Mouse (Mus musculus) midbrain, embryonic 15.5 days (tissue): ENCODE measurements at regions not wholly inside any gene's neighbourhood (a gene's known extent, or its start where the extent isn't known, plus 50 kb on each side); places are given as distances from the start of the nearest gene placed in this dataset.

ENCODE experiments used
- ATAC-seq: fragments of 200-750 bp; cut with Nextera tagmentation; replicated peaks from 2 replicates; pipeline ENCODE4 v1.8.0; 2017; ENCODE audit warnings: moderate TSS enrichment
- H3K27ac ChIP-seq: fragments of 300-500 bp; sonication (generic); 2 replicates; pipeline ENCODE4 v1.5.1; 2015; ENCODE audit warnings: mild to moderate bottlenecking, inconsistent platforms
- H3K27me3 ChIP-seq: fragments of 300-500 bp; sonication (generic); replicated peaks from 2 replicates; pipeline ENCODE4 v1.6.1; 2015; ENCODE audit warnings: inconsistent platforms
- H3K36me3 ChIP-seq: fragments of 300-500 bp; sonication (generic); replicated peaks from 2 replicates; pipeline ENCODE4 v1.6.1; 2015; ENCODE audit warnings: inconsistent platforms
- H3K4me1 ChIP-seq: fragments of 300-500 bp; sonication (generic); 2 replicates; pipeline ENCODE4 v1.6.1; 2015; ENCODE audit warnings: inconsistent platforms
- H3K4me2 ChIP-seq: fragments of 300-500 bp; sonication (generic); 2 replicates; pipeline ENCODE4 v1.6.1; 2015; ENCODE audit warnings: inconsistent platforms, mild to moderate bottlenecking, moderate library complexity
- H3K4me3 ChIP-seq: fragments of 300-500 bp; sonication (generic); 2 replicates; pipeline ENCODE4 v1.5.1; 2015; ENCODE audit warnings: mild to moderate bottlenecking, inconsistent platforms
- H3K9ac ChIP-seq: fragments of 300-500 bp; sonication (generic); 2 replicates; pipeline ENCODE4 v1.6.1; 2015; ENCODE audit warnings: mild to moderate bottlenecking, inconsistent platforms
- H3K9me3 ChIP-seq: fragments of 300-500 bp; sonication (generic); 2 replicates; pipeline ENCODE4 v1.6.1; 2016; ENCODE audit warnings: inconsistent platforms
- WGBS: fragments of 180-500 bp; shearing (Covaris S2); methylation state at CpG from one replicate; pipeline ENCODE4 v1.1.7; 2015; ENCODE audit warnings: mixed read lengths; 5-methylcytosine and 5-hydroxymethylcytosine counted together

DNA sequence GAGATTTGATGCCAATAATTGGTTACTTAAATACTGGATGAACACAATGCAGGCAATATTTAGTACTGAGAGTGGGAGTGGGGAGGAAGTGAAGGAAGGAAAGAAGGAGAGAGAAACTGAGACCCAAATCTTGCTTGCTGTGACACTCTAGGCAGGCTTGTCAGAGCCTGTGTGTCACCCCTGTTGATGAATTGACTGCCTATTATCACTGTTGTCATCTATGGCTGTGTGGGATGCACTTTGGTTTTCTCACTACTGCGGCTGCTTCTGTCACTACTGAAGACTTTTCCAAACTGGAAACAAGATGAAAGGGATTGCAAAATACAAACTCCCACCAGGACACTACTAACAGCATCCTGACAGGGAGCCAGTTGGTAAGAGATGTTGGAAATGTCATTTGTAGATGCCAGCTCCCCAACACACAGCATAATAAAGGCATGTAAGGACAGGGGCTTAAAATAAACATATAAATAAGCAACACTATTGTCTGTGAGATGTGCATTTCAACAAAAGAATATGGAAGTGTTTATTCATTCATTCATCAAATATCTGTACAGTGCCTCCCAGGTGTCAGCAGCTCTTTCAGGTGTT, 207.0 kb upstream of the Ufl1 start:
- Histone ChIP-seq H3K36me3 (no peaks in the 10 kb centered on the region), H3K27ac (no peak overlapping the region), H3K4me2 (no peak overlapping the region), H3K4me3 (no peak overlapping the region), H3K4me1 (0 out of 2 replicates have a peak, but pooled peaks cover under 1% of the 10 kb centered on the region), H3K27me3 (no peaks in the 10 kb centered on the region), H3K9ac (no peak overlapping the region), H3K9me3 (no peaks in the 10 kb centered on the region)
- WGBS, result 77% methylated on average over 1 of the region's 1 CpGs
- peak; percentile 75; the same call in 1 of the 2 replicates for ATAC-seq

DNA sequence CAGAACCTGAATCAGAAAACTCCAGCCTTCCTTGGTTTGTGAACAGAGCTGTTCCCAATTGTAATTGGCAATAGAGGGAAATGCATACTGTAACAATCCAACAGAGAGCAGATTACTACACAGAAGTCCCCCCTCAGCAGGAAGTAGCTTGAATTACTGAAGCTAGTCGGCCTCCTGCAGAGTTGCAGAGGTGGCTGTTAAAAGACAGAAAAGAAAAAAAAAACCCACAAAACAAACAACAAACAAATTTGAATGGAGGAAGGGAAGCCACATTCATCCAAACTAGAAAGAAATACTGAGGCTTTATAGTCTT, 202.0 kb upstream of the Ufl1 start:
- H3K36me3 ChIP-seq, result no peaks in the 10 kb centered on the region
- no peak for ATAC-seq
- H3K9ac ChIP-seq, result no peak overlapping the region
- WGBS, result 15% methylated on average over 1 of the region's 1 CpGs
- 0 out of 2 replicates have a peak overlapping the region, but pooled peaks have one; percentile 38 for H3K27ac ChIP-seq
- H3K4me1 ChIP-seq, result 0 out of 2 replicates have a peak, but pooled peaks cover 6% of the 10 kb centered on the region
- H3K27me3 ChIP-seq, result no peaks in the 10 kb centered on the region
- no peak overlapping the region for H3K4me3 ChIP-seq
- no peak overlapping the region for H3K4me2 ChIP-seq
- H3K9me3 ChIP-seq, result no peaks in the 10 kb centered on the region

DNA sequence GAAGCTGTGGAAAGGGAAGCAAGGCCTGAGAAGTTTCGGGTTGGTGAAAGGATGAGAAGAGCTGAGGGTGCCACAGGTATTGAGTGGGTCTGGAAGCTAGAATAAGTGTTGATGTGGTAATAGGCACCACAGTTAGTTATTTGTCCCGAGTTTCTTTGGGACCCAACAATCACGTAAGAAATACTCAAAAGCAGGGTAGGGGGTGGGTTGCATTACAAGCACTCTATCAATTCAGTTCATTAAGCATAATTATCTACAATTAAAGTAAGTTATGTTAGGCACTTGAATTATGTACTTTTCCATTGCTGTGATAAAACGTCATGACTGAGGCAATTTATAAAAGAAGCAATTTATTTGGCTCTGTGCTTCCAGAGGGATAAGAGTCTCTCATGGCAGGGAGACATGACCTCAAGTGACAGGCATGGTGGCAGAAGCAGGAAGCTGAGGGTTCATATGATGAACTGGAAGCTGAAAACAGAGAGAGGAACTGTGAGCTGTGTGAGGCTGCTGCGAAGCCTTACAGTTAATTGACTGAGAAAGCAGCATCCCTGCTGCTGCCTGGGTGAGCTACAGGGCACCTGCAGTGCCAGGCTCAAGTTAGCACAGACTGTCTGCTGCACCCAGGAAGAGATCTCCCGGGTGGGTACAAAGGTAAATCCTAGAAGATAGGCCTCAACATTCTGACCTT, 201.5 kb upstream of the Ufl1 start:
- H3K4me3 ChIP-seq, result no peak overlapping the region
- H3K9me3 ChIP-seq, result no peaks in the 10 kb centered on the region
- 40% methylated on average over 6 of the region's 6 CpGs for WGBS
- no peaks in the 10 kb centered on the region for H3K36me3 ChIP-seq
- no peak overlapping the region for H3K9ac ChIP-seq
- H3K27me3 ChIP-seq, result no peaks in the 10 kb centered on the region
- H3K4me1 ChIP-seq, result 0 out of 2 replicates have a peak, but pooled peaks cover 6% of the 10 kb centered on the region
- H3K27ac ChIP-seq, result 0 out of 2 replicates have a peak overlapping the region, but pooled peaks have one; percentile 38
- 0 out of 2 replicates have a peak, but pooled peaks have one; percentile 58 for ATAC-seq
- H3K4me2 ChIP-seq, result no peak overlapping the region

DNA sequence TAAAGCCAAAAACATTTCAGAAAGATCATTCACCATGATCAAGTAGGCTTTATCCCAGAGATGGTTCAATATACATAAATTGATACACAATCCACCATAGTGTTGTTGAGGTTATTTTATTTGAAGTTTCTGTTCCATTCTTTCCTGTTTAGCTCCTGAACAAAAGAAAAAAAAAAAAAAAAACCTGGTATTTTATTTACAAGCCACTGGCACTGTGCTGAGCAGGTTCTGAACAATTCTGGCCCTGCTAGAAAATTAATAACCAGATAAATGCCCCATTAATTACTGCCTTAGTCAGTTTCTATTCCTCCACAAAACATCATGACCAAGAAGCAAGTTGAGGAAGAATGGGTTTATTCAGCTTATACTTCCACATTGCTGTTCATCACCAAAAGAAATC, 191.4 kb upstream of the Ufl1 start:
- Histone ChIP-seq H3K4me1 (no peaks in the 10 kb centered on the region), H3K36me3 (no peaks in the 10 kb centered on the region), H3K9me3 (no peaks in the 10 kb centered on the region), H3K4me2 (no peak overlapping the region), H3K9ac (no peak overlapping the region), H3K4me3 (no peak overlapping the region), H3K27me3 (no peaks in the 10 kb centered on the region), H3K27ac (no peak overlapping the region)
- ATAC-seq, result no peak

DNA sequence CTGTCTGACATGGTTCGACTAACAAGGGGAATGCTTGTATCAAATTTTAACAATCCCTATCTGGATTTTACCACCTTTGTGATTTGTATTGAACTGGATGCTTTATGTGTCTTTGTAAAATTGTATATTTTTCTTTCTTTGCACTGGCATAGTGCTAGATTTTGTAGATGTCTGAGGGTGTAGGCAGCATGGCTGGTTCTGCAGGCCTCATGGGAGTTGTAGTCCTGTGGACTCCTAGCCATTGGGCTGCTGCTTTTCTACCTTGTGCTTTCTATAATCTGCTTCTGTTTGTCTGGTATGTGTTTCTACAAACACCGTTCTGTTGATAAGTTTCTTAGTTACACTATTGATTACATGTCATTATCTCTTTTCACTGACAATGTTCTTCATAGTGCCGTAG, 184.9 kb upstream of the Ufl1 start:
- Histone ChIP-seq H3K9me3 (no peaks in the 10 kb centered on the region), H3K4me2 (no peak overlapping the region), H3K36me3 (no peaks in the 10 kb centered on the region), H3K4me1 (no peaks in the 10 kb centered on the region), H3K27ac (no peak overlapping the region), H3K27me3 (no peaks in the 10 kb centered on the region), H3K4me3 (no peak overlapping the region), H3K9ac (no peak overlapping the region)
- ATAC-seq, result no peak
- WGBS, result 83% methylated on average over 3 of the region's 3 CpGs

DNA sequence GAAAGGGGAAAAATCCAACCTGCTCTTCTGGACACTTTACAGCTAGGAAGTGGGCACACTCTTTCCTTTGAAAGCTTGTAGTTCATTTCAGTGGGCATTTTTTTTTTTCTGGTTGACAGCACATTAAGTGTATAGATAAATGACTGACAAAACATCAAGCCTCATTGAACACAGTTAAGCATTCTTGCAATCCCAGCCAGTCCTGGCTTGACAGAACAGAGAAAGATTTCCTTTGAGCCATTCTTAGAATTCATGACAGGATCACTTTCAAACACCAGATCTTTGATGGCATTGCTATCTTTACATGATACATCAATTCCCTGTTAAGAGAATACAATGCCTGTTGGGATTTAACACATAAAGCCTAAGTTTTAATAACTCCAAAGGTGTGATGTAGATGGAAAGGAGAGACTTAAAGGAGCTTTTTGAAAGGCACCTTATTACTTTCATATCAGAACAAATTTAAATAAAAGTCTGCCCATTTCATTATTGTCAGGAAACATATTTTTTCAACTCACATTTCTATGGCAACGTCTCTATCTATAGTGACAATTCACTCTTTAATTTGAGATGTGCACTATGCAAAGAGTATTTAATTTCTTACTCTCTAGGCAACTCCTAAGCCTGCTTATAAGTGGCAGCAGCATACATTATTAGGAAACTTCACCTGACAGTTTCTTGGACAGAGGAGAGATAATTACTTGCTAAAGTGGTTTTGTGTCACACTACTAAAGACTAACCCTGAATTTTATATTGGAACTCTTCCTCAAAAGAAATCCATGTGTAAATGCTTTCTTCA, 183.4 kb upstream of the Ufl1 start:
- H3K4me1 ChIP-seq, result no peaks in the 10 kb centered on the region
- no peak overlapping the region for H3K9ac ChIP-seq
- no peaks in the 10 kb centered on the region for H3K36me3 ChIP-seq
- no peak overlapping the region for H3K27ac ChIP-seq
- H3K4me3 ChIP-seq, result no peak overlapping the region
- H3K27me3 ChIP-seq, result no peaks in the 10 kb centered on the region
- H3K4me2 ChIP-seq, result no peak overlapping the region
- no peaks in the 10 kb centered on the region for H3K9me3 ChIP-seq
- peak; percentile 63; the same call in 1 of the 2 replicates for ATAC-seq
- WGBS, result 40% methylated on average over 1 of the region's 1 CpGs

DNA sequence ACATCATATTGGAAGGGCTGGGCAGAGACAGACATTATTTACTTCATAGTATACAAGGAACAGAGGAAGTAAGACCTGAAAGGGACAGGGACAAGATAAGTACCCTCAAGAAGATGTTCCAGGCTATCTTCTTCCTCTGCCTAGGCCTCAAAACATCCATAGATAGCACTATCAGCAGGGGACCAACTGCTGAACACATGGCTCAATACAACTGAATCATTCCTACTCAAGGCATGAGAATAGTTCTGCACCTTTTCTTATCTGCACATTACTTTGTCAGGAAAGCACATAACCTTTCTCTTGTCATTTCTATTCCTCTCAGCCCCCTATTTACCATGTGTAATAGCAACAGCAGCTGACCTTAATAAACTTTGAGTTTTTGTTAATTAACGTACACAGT, 182.4 kb upstream of the Ufl1 start:
- H3K4me2 ChIP-seq, result no peak overlapping the region
- no peaks in the 10 kb centered on the region for H3K9me3 ChIP-seq
- no peaks in the 10 kb centered on the region for H3K36me3 ChIP-seq
- no peaks in the 10 kb centered on the region for H3K4me1 ChIP-seq
- no peak overlapping the region for H3K4me3 ChIP-seq
- 80% methylated on average over 1 of the region's 1 CpGs for WGBS
- no peaks in the 10 kb centered on the region for H3K27me3 ChIP-seq
- no peak overlapping the region for H3K9ac ChIP-seq
- no peak for ATAC-seq
- no peak overlapping the region for H3K27ac ChIP-seq

DNA sequence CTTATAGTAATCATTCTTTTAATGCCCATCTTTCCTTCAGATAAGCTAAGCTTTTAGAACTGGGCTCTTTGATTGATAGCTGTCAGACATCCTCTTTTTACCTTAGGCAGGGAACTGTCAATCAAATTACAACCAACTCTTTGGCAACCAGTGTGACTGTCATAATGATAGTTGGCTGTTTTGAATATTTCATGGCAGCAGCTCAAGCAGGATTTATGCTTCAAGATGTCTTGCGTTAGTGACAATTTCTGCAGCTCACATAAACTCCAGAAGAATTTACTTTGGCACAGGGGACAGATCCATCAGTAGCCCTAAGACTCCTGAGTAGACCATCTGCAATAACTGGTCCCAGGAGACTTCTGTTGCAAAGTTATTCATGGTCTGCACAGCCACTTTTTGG, 178.5 kb upstream of the Ufl1 start:
- Histone ChIP-seq H3K9me3 (no peaks in the 10 kb centered on the region), H3K27me3 (no peaks in the 10 kb centered on the region), H3K4me3 (no peak overlapping the region), H3K27ac (no peak overlapping the region), H3K36me3 (no peaks in the 10 kb centered on the region), H3K4me2 (no peak overlapping the region), H3K9ac (no peak overlapping the region), H3K4me1 (no peaks in the 10 kb centered on the region)
- ATAC-seq, result no peak
- WGBS, result 78% methylated on average over 1 of the region's 1 CpGs

DNA sequence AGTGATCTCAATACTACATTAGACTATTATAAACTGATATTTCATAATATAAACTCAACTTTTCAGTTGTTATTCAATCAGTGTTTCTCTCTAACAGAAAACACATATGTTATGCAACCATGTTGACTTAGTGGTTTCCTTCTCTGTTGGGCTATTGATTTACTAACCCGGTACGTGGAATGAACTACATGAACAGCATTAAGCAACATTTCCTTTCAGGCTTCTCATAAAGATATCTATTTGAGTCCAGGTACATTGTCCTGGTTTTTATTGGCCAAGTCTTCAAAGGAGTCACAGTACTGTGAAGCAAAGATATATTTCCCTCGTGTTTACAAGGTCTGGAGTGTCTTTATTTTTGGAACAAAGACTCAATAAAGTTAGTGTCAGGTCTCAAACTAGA, 173.1 kb upstream of the Ufl1 start:
- no peaks in the 10 kb centered on the region for H3K9me3 ChIP-seq
- H3K4me1 ChIP-seq, result no peaks in the 10 kb centered on the region
- H3K9ac ChIP-seq, result no peak overlapping the region
- no peak overlapping the region for H3K27ac ChIP-seq
- H3K4me3 ChIP-seq, result no peak overlapping the region
- 85% methylated on average over 3 of the region's 3 CpGs for WGBS
- H3K4me2 ChIP-seq, result no peak overlapping the region
- no peaks in the 10 kb centered on the region for H3K36me3 ChIP-seq
- ATAC-seq, result no peak
- H3K27me3 ChIP-seq, result no peaks in the 10 kb centered on the region

DNA sequence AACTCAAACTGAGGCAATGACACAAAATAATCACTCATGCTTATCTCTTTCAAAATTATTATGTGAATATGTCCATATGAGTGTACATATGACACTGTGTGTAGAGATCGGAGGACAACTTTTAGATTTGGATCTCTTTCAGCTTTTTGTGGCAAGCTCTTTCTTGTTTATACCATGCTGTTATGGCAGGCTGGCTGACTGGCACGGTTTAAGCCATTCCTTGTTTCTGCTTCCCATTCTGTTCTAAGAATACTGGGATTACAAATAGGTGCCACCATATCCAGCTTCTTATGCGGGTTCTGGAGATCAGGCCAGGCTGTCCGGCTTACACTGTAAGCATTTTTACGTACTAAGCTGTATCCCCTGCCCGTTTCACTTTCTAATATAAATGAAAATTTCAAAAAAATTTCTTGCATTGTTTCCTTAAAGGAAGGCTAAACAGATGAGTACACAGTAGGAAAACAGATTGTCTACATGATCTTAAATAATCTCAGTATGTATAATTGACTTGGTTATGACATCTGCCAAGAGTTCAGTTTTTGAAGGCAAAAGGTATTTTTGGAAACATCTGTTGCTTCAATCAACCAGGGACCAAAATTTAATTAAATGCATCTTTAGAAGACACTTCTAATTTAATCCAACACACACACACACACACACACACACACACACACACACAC, 171.6 kb upstream of the Ufl1 start:
- H3K4me2 ChIP-seq, result no peak overlapping the region
- H3K27me3 ChIP-seq, result no peaks in the 10 kb centered on the region
- H3K27ac ChIP-seq, result no peak overlapping the region
- no peak for ATAC-seq
- no peaks in the 10 kb centered on the region for H3K9me3 ChIP-seq
- WGBS, result 90% methylated on average over 6 of the region's 6 CpGs
- no peaks in the 10 kb centered on the region for H3K36me3 ChIP-seq
- H3K4me1 ChIP-seq, result no peaks in the 10 kb centered on the region
- no peak overlapping the region for H3K9ac ChIP-seq
- H3K4me3 ChIP-seq, result no peak overlapping the region

DNA sequence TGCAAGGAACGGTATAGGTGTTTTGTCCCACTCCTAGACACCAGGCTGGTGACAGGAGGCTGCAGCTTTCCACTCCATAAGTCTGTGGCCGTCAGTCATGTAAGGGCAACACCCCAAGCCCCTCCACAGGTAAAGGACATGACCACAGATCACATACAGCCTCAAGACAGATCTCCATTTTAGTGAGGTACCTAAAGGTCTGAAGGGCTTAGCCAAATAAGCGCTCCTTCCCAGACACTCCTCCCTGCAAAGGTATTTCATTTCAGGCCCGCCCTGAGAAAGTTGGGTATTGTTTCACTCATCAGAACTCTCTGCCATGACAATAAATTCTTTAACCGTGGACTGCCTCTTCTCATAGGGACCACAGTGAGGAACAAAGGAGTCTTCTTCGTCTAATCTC, 170.2 kb upstream of the Ufl1 start:
- no peaks in the 10 kb centered on the region for H3K9me3 ChIP-seq
- no peak overlapping the region for H3K4me2 ChIP-seq
- H3K27ac ChIP-seq, result no peak overlapping the region
- no peak overlapping the region for H3K9ac ChIP-seq
- H3K4me3 ChIP-seq, result no peak overlapping the region
- no peaks in the 10 kb centered on the region for H3K4me1 ChIP-seq
- ATAC-seq, result no peak
- 83% methylated on average over 6 of the region's 6 CpGs for WGBS
- H3K36me3 ChIP-seq, result no peaks in the 10 kb centered on the region
- H3K27me3 ChIP-seq, result no peaks in the 10 kb centered on the region

DNA sequence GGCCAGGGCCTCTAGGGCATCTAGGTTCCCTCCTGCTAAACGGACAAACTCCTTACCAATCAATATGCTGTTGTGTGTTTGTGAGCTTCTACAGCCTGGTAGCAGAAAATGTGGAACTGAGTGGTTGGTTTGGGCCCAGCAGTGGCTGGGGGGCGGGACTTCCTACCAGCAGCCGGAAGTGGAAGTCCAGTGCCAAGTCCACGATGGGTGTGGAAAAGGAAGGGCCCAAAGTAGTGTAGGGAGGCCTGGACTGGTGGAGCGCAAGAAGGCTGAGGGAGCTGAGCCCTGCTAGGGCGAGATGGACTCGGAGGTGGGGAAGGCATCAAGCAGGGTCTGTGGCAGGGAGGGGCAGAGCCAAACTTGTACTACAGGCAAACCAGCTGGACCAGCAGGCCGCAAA, 150.6 kb upstream of the Ufl1 start:
- no peak for ATAC-seq
- Histone ChIP-seq H3K27ac (no peak overlapping the region), H3K9ac (no peak overlapping the region), H3K4me2 (no peak overlapping the region), H3K27me3 (no peaks in the 10 kb centered on the region), H3K9me3 (no peaks in the 10 kb centered on the region), H3K4me3 (no peak overlapping the region), H3K4me1 (no peaks in the 10 kb centered on the region), H3K36me3 (no peaks in the 10 kb centered on the region)
- 88% methylated on average over 8 of the region's 8 CpGs for WGBS
